Mouse (Mus musculus) liver, embryonic 15.5 days (tissue): ENCODE measurements around the gene Wdr78. TPM values are rescaled to one million over a fixed set of nuclear protein-coding genes. Genes with fewer than 3 reads are reported as not detected.

Experiments
- ATAC-seq: fragments of 200-750 bp; cut with Nextera tagmentation; 2 replicates; pipeline ENCODE4 v1.8.0; 2017; ENCODE audit warnings: moderate number of reproducible peaks, mild to moderate bottlenecking, moderate library complexity; ENCODE audit not compliant: insufficient read depth
- H3K27ac ChIP-seq: fragments of 300-500 bp; sonication (generic); replicated peaks from 2 replicates; pipeline ENCODE4 v1.5.1; 2015; ENCODE audit warnings: mild to moderate bottlenecking, inconsistent platforms
- H3K27me3 ChIP-seq: fragments of 300-500 bp; sonication (generic); 2 replicates; pipeline ENCODE4 v1.6.1; 2015; ENCODE audit warnings: mild to moderate bottlenecking, inconsistent platforms
- H3K36me3 ChIP-seq: fragments of 300-500 bp; sonication (generic); replicated peaks from 2 replicates; pipeline ENCODE4 v1.6.1; 2015; ENCODE audit warnings: moderate library complexity, mild to moderate bottlenecking, inconsistent platforms
- H3K4me1 ChIP-seq: fragments of 300-500 bp; sonication (generic); replicated peaks from 2 replicates; pipeline ENCODE4 v1.6.1; 2015; ENCODE audit warnings: inconsistent platforms
- H3K4me2 ChIP-seq: fragments of 300-500 bp; sonication (generic); 2 replicates; pipeline ENCODE4 v1.6.1; 2015; ENCODE audit warnings: moderate library complexity, mild to moderate bottlenecking, inconsistent platforms
- H3K4me3 ChIP-seq: fragments of 300-500 bp; sonication (generic); replicated peaks from 2 replicates; pipeline ENCODE4 v1.5.1; 2015; ENCODE audit warnings: mild to moderate bottlenecking, inconsistent platforms
- H3K9ac ChIP-seq: fragments of 300-500 bp; sonication (generic); 2 replicates; pipeline ENCODE4 v1.6.1; 2015; ENCODE audit warnings: moderate library complexity, mild to moderate bottlenecking, inconsistent platforms
- H3K9me3 ChIP-seq: fragments of 300-500 bp; sonication (generic); replicated peaks from 2 replicates; pipeline ENCODE4 v1.6.1; 2016; ENCODE audit warnings: inconsistent platforms
- WGBS: fragments of 180-500 bp; shearing (Covaris S2); methylation state at CpG from one replicate; pipeline ENCODE4 v1.1.7; 2015; ENCODE audit warnings: mixed read lengths; ENCODE audit not compliant: insufficient replicate concordance; 5-methylcytosine and 5-hydroxymethylcytosine counted together
- polyA plus RNA-seq: library from polyadenylated mRNA; unstranded; fragments of >200 nt; fragmentation: Nextera tagmentation; extraction: Ambion mirVana; gene quantifications from 2 replicates; pipeline ENCODE4 v1.2.1, GENCODE M21; 2015

Wdr78 gene
- polyA plus RNA-seq, result 0.31 and 0.45 TPM in 2 replicates

DNA sequence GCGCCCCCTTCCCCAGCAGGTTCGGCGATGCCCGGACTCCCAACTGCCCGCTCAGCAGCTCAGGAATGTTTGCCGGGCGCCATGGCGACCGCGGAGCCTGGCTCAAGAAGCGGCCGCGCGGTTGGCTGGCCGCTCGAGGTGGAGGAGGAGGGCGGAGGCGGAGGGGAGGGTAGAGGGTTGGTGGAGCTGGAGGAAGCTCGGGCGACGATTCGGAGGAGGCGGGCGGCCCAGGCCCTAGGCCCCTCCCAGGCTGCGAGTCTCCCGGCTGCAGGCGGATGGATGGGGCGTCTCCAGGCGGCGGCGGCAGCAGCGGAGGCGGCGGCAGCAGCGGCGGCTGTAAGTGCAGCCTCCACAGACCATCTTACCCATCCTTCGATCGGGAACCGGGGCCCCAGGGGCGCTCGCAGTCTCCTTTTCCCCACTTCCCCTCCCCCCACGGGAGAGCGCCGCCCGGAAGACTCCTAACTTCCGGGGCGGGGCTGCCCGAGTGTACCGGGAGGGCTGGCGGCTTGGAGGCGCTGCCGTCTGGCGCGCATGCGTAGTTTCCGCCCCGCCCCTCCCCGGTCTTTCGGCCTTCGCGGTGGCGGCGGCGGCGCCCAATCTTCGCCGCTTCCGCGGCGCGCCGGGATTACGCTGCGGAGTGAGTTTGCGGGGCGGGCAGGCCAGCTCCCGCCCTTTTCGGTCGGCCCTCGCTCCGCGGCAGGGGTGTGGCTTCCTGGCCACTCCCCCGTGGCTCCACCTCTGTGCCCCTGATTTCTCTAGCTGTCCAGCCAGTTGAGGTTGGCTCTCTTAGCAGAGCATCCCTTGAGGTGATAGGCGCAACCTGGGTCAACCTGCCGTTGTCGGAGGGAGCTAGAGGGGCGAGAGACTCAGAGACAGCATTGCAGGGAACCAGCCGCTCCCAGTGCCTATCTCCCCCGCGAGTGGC lies at the start of gene Wdr78, which contains the start of gene Mier1:
TSS of gene Wdr78 (minus strand) at position 372 of the 928 bp plus-strand sequence.
TSS of gene Mier1 (plus strand) at position 207 of the 928 bp plus-strand sequence.
- ATAC-seq, result peak; percentile 98
- WGBS, result under 1% methylated on average over 87 of the region's 90 CpGs

GRCm38 (mm10) chr4:103158781-103159180 lies 44.4 kb upstream of the Wdr78 start:
- WGBS, result 81% methylated on average over 4 of the region's 4 CpGs
- H3K9me3 ChIP-seq, result no peaks in the 10 kb centered on the region
- H3K27me3 ChIP-seq, result no peaks in the 10 kb centered on the region
- H3K27ac ChIP-seq, result no peak overlapping the region
- no peak overlapping the region for H3K4me2 ChIP-seq
- H3K36me3 ChIP-seq, result peaks cover 86% of the 10 kb centered on the region
- no peak overlapping the region for H3K4me3 ChIP-seq
- H3K4me1 ChIP-seq, result no peaks in the 10 kb centered on the region
- H3K9ac ChIP-seq, result no peak overlapping the region
- no peak for ATAC-seq

More for the DNA sequence above, at the start of gene Wdr78, which contains the start of gene Mier1:
- Histone ChIP-seq H3K27me3 (no peaks in the 10 kb centered on the region), H3K9me3 (no peaks in the 10 kb centered on the region), H3K4me3 (peak within 1 kb of the TSS; percentile 94), H3K4me2 (peak within 1 kb of the TSS; percentile 92), H3K4me1 (peaks cover 35% of the 10 kb centered on the region), H3K9ac (peak within 1 kb of the TSS; percentile 71), H3K27ac (peak within 1 kb of the TSS; percentile 97), H3K36me3 (peaks cover 15% of the 10 kb centered on the region)

GRCm38 (mm10) chr4:103151946-103152345 lies 37.6 kb upstream of the Wdr78 start:
- Histone ChIP-seq H3K9me3 (no peaks in the 10 kb centered on the region), H3K27me3 (no peaks in the 10 kb centered on the region), H3K4me2 (no peak overlapping the region), H3K27ac (no peak overlapping the region), H3K4me1 (no peaks in the 10 kb centered on the region), H3K36me3 (peaks cover 92% of the 10 kb centered on the region), H3K9ac (no peak overlapping the region), H3K4me3 (no peak overlapping the region)
- ATAC-seq, result no peak
- 90% methylated on average over 5 of the region's 5 CpGs for WGBS

DNA sequence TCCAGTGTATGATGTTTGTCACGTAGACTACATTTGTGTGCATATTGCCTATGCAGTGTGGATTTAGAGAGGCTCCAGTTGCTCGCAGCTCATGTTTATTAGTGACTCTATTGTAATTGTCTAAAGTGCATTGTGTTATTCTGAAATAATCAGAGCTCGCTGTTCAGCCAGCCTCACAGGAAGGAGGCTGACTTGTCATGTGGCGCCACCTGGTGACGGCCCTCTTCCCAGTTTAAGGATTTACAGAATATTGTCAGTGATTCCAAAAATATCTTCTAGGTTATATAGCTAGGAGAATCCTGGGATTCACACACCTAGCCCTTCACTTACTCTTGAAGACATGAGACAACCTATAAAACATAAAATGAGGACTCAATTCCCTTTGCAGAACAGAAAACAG lies 32.0 kb upstream of the Wdr78 start:
- no peaks in the 10 kb centered on the region for H3K4me1 ChIP-seq
- H3K9ac ChIP-seq, result no peak overlapping the region
- no peak for ATAC-seq
- 49% methylated on average over 5 of the region's 5 CpGs for WGBS
- no peak overlapping the region for H3K27ac ChIP-seq
- no peak overlapping the region for H3K4me3 ChIP-seq
- H3K27me3 ChIP-seq, result no peaks in the 10 kb centered on the region
- H3K4me2 ChIP-seq, result no peak overlapping the region
- H3K9me3 ChIP-seq, result no peaks in the 10 kb centered on the region
- H3K36me3 ChIP-seq, result peaks cover 86% of the 10 kb centered on the region

DNA sequence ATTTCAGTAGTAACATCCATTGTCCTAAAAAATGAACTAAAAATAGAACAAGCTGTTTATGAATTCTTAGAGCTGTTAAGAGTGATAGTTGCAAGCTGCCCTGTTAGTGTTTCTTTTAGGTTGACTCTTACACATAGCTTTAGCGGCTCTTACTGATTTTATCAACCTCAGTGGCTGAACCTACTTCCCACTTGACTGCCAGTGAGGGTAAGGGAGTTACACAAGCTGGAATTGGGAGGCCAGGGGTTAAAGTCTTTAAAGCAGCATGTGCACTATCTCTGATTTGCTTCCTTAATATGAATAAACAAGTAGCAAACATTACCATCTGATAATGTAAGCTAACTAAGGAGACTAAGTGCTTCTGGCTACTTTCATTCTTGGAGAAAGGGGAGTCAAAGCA lies 22.6 kb upstream of the Wdr78 start:
- WGBS, result 18% methylated on average over 1 of the region's 1 CpGs
- Histone ChIP-seq H3K4me3 (no peak overlapping the region), H3K27me3 (no peaks in the 10 kb centered on the region), H3K9ac (no peak overlapping the region), H3K4me1 (no peaks in the 10 kb centered on the region), H3K4me2 (no peak overlapping the region), H3K9me3 (no peaks in the 10 kb centered on the region), H3K27ac (no peak overlapping the region), H3K36me3 (peaks cover 62% of the 10 kb centered on the region)
- ATAC-seq, result no peak

- Histone ChIP-seq H3K36me3 (peaks cover 15% of the 10 kb centered on the region), H3K4me1 (peaks cover 21% of the 10 kb centered on the region), H3K4me3 (no peak overlapping the region), H3K27me3 (no peaks in the 10 kb centered on the region), H3K9me3 (no peaks in the 10 kb centered on the region), H3K4me2 (no peak overlapping the region), H3K27ac (no peak overlapping the region), H3K9ac (no peak overlapping the region)
- no peak for ATAC-seq
- 77% methylated on average over 4 of the region's 4 CpGs for WGBS
Observed at GRCm38 (mm10) chr4:103126533-103126932, 12.2 kb upstream of the Wdr78 start.

DNA sequence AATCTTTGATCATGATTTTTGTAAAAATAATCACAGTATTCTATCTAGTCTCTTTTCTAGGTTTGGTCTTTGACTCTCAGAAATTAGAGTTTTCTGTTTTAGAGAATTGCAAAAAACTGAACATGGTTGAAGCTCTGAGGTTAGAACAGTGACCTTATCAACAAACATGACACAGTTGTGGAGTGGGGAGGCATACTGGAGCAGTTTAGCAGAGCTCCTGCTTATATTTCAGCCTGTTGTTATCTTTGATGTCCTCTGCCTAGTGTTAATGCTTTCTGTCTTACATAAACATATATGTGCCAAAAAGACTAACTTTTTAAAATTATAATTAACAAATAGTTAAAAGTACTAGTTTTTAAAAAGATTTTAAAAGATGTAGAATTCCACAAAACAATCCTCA lies 9.3 kb upstream of the Wdr78 start:
- Histone ChIP-seq H3K4me1 (peaks cover 33% of the 10 kb centered on the region), H3K27me3 (no peaks in the 10 kb centered on the region), H3K4me3 (no peak overlapping the region), H3K9me3 (no peaks in the 10 kb centered on the region), H3K9ac (no peak overlapping the region), H3K36me3 (peaks cover 3% of the 10 kb centered on the region; the same call in 1 of the 2 replicates), H3K4me2 (no peak overlapping the region), H3K27ac (no peak overlapping the region)
- ATAC-seq, result no peak

- no peaks in the 10 kb centered on the region for H3K27me3 ChIP-seq
- H3K4me1 ChIP-seq, result peaks cover 34% of the 10 kb centered on the region
- peak overlapping the region; percentile 25; the same call in 1 of the 2 replicates for H3K27ac ChIP-seq
- peak overlapping the region; percentile 50 for H3K4me2 ChIP-seq
- peaks cover 3% of the 10 kb centered on the region; the same call in 1 of the 2 replicates for H3K36me3 ChIP-seq
- no peaks in the 10 kb centered on the region for H3K9me3 ChIP-seq
- 29% methylated on average over 2 of the region's 2 CpGs for WGBS
- peak overlapping the region; percentile 1; the same call in 1 of the 2 replicates for H3K4me3 ChIP-seq
- H3K9ac ChIP-seq, result 0 out of 2 replicates have a peak overlapping the region, but pooled peaks have one; percentile 39
- no peak for ATAC-seq
Observed at GRCm38 (mm10) chr4:103123086-103123485, 8.7 kb upstream of the Wdr78 start.

DNA sequence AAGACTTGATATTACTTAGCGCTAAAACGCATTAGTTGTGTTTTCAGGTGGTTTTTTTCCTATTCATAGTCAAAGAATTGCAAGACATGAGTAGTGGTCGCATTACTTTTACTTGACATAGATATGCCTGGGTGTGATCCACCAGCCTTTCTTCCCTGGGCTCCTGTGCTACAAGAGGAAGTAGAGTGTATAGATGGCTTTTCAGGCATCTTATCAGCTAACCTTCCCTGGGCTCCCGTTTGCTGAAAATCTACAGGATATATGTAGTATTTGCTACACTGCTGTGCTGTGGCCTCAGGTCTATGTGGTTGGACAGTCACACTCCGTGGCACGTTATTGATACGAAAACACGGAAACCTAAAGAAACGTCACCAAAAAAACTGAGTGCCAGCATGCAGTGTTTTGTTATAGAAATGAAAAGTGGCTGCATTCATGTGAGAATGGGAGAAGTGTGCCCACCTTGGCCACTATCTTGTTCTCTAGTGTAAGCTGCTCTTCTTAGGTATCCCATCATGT lies 6.6 kb upstream of the Wdr78 start:
- no peak for ATAC-seq

DNA sequence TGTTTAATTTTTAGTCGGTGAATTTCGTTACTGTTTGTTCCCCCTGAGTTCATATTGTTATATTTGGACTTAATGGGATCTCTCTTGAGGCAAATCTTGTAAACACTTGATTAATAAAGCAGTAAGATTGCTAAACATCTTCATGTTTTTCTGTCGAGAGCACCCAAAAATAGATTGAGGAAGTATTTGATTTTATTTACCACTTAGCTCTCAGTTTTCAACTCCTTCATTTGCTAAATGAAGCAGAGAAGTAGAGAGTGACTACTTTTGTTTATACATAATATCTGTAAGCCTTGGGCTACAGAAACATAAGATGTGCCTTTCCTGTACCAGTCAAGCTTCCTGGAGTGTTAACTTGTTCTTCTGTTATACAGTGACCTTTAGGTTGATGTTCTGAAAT lies 6.0 kb upstream of the Wdr78 start:
- no peaks in the 10 kb centered on the region for H3K27me3 ChIP-seq
- no peak for ATAC-seq
- peak overlapping the region; percentile 79 for H3K4me2 ChIP-seq
- peaks cover 38% of the 10 kb centered on the region for H3K4me1 ChIP-seq
- peak overlapping the region; percentile 100 for H3K4me3 ChIP-seq
- peak overlapping the region; percentile 99 for H3K27ac ChIP-seq
- peak overlapping the region; percentile 100 for H3K9ac ChIP-seq
- H3K36me3 ChIP-seq, result peaks cover 8% of the 10 kb centered on the region
- 18% methylated on average over 3 of the region's 3 CpGs for WGBS
- no peaks in the 10 kb centered on the region for H3K9me3 ChIP-seq

More for the DNA sequence above, 6.6 kb upstream of the Wdr78 start:
- H3K27me3 ChIP-seq, result no peaks in the 10 kb centered on the region
- H3K4me2 ChIP-seq, result peak overlapping the region; percentile 79
- peaks cover 33% of the 10 kb centered on the region for H3K4me1 ChIP-seq
- peak overlapping the region; percentile 99 for H3K27ac ChIP-seq
- peaks cover 8% of the 10 kb centered on the region for H3K36me3 ChIP-seq
- peak overlapping the region; percentile 100 for H3K4me3 ChIP-seq
- H3K9ac ChIP-seq, result peak overlapping the region; percentile 100
- WGBS, result 34% methylated on average over 9 of the region's 9 CpGs
- no peaks in the 10 kb centered on the region for H3K9me3 ChIP-seq

GRCm38 (mm10) chr4:103120028-103120384 lies 5.7 kb upstream of the Wdr78 start:
- H3K9me3 ChIP-seq, result no peaks in the 10 kb centered on the region
- WGBS, result 4% methylated on average over 4 of the region's 4 CpGs
- peak; percentile 67 for ATAC-seq

More at GRCm38 (mm10) chr4:103120028-103120384, 5.7 kb upstream of the Wdr78 start:
- no peaks in the 10 kb centered on the region for H3K27me3 ChIP-seq
- peak overlapping the region; percentile 99 for H3K27ac ChIP-seq
- H3K4me2 ChIP-seq, result peak overlapping the region; percentile 79
- H3K4me3 ChIP-seq, result peak overlapping the region; percentile 100
- H3K36me3 ChIP-seq, result peaks cover 8% of the 10 kb centered on the region
- peak overlapping the region; percentile 100 for H3K9ac ChIP-seq
- peaks cover 42% of the 10 kb centered on the region for H3K4me1 ChIP-seq
